Mouse (Mus musculus): ENCODE measurements around the gene Eme1.

DNA sequence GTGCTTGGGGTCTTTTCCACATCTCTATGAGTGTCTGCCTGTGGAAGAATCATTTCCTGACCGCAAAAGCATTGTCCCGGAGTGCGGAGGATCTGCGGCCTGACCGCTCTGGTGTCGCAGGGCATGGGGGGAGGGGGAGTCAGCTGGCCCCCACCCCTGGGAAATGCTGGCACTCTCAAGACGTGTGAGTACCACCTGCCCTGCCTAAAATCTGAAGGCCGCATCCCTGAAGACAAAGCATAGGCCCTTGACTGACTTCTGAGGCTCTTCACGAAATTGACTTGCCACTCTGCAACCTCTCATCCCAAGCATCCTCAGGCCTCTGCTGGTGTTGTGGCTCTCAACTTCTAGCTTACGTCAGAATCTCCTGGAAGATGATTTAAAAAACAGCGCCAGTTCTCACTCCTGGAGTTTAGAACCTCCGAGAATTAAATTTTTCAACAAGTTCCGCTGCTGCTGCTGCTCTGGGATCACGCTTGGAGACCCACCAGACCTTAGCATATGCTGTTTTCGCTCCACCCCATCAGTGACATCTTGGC, 23.9 kb upstream of the Eme1 start:
- TF ChIP-seq ZC3H11A (IDR thresholded peaks at IDR 0.05; ENCODE audit: borderline replicate concordance, low read depth, low read length) (no peak), CHD2 (IDR thresholded peaks at IDR 0.05; ENCODE audit: low read depth, low read length) (no peak), MAFK (IDR thresholded peaks at IDR 0.05; ENCODE audit: insufficient read depth, low read depth, low read length) (no peak)
